Mouse (Mus musculus): ENCODE measurements around the gene Tmem101. TPM values are rescaled to one million over a fixed set of nuclear protein-coding genes. Genes with fewer than 3 reads are reported as not detected.
A peak's percentile ranks its signal among the peaks of the same experiment; 100 is the strongest.
"Not testable (repeated sequence)": the region's sequence is repeated elsewhere in the genome, so short reads cannot be mapped to it uniquely, and the experiment has no call there.

The Tmem101 gene
- total RNA-seq, 2 experiments from 2014 or later: 14.3 to 17.5 TPM

DNA sequence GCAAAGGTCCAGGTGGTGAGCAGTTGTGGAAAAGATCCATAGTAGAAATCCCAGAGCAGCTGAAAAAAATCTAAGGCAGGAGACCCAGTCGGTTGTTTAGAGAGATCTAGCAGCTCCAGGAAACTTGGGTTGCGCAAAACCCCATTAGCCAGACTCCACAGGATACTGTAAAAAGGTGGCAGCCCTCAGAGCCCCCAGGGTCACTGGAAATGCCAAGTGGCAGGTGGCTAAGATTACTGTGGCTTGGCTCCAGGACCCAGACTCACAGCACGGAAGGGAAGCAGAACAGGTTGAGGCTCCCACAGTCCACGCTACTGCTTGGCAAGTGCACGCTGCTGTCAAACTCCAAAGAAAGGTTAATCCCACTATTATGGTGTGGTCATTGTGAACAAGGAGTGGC lies 3.6 kb upstream of the Tmem101 start:
- no peak for DNase-seq (ENCODE audit: low spot score)
- intact Hi-C loops (cut with DNase I): loop anchor here (5.0 kb wide), 1 partner anchor 108 kb away; the partner anchor contains the start of gene Asb16

DNA sequence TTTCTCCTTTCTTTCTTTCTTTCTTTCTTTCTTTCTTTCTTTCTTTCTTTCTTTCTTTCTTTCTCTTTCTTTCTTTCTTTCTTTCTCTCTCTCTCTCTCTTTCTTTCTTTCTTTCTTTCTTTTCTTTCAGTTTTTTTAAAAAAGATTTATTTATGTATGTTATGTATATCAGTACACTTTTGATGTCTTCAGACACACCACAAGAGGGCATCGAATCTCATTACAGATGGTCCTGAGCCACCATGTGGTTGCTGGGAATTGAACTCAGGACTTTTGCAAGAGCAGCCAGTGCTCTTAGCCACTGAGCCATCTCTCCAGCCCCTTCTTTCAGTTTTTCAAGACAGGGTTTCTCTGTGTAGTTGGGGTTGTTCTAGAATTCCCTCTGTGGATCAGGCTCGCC lies 1.8 kb upstream of the Tmem101 start:
- DNase-seq (ENCODE audit: low spot score): not testable (repeated sequence)
- intact Hi-C loops (cut with DNase I): loop anchor here (5.0 kb wide), 1 partner anchor 109 kb away; the partner anchor contains the start of gene Asb16

DNA sequence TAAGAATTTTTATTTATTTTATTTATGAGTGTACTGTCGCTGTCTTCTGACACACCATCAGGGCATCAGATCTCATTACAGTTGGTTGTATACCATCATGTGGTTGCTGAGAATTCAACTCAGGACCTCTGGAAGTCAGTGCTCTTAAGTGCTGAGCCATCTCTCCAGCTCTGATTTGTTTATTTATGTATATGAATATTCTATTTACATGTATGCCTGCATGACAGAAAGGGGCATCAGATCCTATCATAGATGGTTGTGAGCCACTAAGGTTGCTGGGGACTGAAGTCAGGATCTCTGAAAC lies 534 bp upstream of the Tmem101 start:
- intact Hi-C loops (cut with DNase I): loop anchor here (5.0 kb wide), 1 partner anchor 111 kb away; the partner anchor contains the start of gene Asb16

DNA sequence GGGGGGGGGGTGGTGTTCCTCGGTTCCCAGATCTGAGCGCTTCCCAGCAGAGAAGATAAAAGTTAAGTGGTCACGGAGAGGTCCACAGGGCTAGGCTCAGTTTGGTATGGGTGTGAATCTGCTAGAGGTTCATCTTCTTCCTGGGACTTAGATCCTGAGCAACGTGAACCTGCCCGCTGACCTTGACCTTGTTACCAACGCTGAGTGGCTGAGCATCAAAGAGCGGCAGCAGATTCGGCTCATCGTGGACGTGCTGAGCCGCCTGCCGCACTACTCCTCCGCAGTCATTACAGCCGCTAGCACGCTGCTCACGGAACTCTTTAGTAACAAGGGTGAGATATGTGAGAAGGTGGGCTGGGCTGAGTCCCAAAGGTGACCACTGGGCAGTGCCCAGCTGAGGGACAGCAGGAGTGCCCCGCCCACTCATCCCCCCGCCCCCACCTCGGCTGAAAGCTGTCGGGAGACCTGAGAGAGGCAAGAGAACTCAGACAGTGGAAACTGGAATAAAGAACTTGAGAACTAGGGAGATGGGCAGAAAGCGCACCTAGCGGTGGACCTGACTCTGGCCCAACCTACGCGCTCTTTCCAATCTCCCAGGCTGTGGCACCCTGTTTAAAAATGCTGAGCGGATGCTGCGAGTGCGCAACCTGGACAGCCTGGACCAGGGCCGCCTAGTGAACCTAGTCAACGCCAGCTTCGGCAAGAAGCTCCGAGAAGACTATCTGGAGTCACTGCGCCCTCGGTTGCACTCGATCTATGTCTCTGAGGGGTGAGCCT lies 8.8 kb downstream of the Tmem101 start:
- intact Hi-C loops (cut with DNase I): no loop called here
- DNase-seq (ENCODE audit: low spot score): no peak

More for the DNA sequence above, 534 bp upstream of the Tmem101 start:
- DNase-seq (ENCODE audit: low spot score): no peak

DNA sequence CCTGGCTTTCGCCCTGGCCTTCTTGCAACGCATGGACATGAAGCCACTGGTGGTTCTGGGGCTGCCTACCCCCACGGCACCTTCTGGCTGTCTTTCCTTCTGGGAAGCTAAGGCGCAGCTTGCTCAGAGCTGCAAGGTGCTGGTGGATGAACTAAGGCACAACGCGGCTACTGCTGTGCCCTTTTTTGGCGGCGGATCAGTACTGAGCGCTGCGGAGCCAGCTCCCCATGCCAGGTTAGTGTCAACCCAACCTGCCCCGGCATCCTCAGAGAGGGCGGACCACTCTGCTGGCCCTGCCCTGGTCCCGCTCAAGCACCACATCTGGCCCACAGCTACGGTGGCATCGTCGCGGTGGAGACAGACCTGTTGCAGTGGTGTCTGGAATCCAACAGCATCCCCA lies 9.7 kb downstream of the Tmem101 start:
- intact Hi-C loops (cut with DNase I): no loop called here

DNA sequence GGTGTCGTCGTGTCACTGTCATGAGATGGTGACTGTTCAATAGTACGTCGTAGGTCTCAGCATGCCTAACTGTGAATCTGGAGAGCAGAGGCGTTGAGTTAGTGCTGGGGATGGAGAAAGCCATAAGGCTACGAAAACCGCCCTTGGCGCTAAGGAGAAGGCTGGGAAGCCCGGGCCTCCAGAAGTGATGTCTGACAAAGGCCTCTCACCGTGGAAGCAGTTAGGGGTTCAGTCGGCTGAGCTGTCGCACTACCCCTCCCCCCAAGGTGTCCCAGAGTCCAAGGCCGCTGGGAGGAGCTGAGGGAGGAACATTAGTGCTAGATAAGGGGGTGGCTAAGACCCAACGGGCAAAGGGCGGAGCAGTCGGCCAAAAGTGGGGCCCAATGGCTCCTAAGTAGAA lies 10.2 kb downstream of the Tmem101 start:
- DNase-seq (ENCODE audit: low spot score): no peak
- intact Hi-C loops (cut with DNase I): no loop called here

More for the DNA sequence above, 9.7 kb downstream of the Tmem101 start:
- no peak for DNase-seq (ENCODE audit: low spot score)

DNA sequence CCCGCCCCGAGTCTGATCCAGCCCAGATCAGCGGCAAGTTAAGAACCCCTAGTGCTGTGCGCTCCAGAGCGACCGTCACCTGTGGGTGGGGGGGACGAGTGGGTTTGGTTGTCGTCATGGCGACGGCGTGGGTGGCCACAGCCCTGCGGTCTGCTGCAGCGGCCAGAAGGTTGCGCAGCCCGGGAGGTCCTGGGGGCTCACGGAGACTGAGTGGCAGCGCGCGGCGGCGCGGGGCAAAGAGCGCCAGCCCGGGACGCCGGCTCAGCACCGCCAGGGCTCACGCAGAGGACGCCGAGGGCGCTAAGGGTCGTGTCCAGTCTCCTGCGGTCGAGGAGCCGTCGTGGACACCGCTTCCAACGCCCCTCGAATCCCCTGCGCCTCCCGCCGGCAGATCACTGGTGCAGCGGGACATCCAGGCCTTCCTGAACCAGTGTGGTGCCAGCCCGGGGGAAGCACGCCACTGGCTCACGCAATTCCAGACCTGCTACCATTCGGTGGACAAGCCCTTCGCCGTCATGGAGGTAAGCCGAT lies 10.7 kb downstream of the Tmem101 start, which contains the start of gene Nags:
Nags (plus strand) TSS at position 43 of the 531 bp plus-strand sequence.
- no peak for DNase-seq (ENCODE audit: low spot score)
- intact Hi-C loops (cut with DNase I): no loop called here

- DNase-seq (ENCODE audit: low spot score): no peak
- intact Hi-C loops (cut with DNase I): no loop called here
These were observed 11.2 kb downstream of the Tmem101 start for GRCm38 (mm10) chr11:102144957-102145470.

- intact Hi-C loops (cut with DNase I): no loop called here
- no peak for DNase-seq (ENCODE audit: low spot score)
These were observed 13.8 kb downstream of the Tmem101 start for GRCm38 (mm10) chr11:102142355-102142754.

- intact Hi-C loops (cut with DNase I): no loop called here
- no peak for DNase-seq (ENCODE audit: low spot score)
These were observed 15.7 kb downstream of the Tmem101 start for GRCm38 (mm10) chr11:102140508-102140907.

DNA sequence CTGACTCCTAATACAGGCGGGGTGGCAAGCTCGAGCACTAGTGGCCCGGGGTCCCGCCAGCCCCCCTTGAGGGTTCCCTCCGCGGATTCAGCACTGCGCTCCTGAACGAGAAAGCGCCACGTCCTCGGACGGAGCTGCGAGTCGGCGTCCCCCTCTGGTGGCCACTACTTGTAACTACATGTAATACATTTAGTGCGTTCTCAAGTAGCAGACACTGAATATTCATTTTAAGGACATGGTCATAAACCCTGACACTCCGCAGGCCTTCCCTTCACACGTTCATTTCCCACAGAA lies 17.8 kb downstream of the Tmem101 start:
- peak; percentile 31 for DNase-seq (ENCODE audit: low spot score)
- intact Hi-C loops (cut with DNase I): loop anchor here (1.0 to 5.0 kb wide), 4 partner anchors 36 to 221 kb away; partner anchors contain the start of gene Dusp3

DNA sequence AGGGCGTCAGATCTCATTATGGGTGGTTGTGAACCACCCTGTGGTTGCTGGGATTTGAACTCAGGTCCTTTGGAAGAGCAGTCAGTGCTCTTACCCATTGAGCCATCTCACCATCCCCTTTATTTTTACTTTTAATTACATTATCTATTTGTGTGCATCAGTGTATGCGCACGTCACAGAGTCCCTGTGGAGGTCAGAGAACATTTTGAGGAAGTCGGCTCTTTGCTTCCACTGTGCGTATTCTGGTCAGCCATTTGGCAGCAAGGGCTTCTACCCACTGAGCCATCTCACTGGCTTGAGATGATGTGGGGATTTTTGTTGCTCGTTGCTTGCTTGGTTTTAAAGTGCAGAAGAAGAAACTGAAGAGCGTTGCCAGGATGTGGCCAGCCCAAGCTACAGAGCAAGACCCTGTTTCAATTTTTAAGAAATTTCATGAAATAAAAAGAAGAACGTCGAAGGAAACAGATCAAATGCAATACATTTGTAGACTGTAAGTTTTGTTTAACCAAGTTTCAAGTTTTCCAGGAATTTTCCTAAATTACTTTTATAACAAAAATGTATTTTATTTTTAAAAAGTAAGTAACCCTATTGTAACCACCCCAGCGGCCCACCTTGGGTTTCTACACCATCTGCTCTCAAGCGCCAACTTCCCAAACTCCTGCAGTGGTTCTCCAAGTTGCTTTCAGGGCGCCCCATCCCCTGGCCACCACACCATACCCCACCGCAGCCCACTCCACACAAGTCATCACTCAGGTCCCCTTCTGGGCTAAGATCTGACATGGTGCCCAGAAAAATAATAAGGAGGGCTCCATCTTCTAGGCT lies 18.4 kb downstream of the Tmem101 start:
- DNase-seq (ENCODE audit: low spot score): no peak
- intact Hi-C loops (cut with DNase I): loop anchor here (1.0 to 5.0 kb wide), 4 partner anchors 36 to 221 kb away; partner anchors contain the start of gene Dusp3

DNA sequence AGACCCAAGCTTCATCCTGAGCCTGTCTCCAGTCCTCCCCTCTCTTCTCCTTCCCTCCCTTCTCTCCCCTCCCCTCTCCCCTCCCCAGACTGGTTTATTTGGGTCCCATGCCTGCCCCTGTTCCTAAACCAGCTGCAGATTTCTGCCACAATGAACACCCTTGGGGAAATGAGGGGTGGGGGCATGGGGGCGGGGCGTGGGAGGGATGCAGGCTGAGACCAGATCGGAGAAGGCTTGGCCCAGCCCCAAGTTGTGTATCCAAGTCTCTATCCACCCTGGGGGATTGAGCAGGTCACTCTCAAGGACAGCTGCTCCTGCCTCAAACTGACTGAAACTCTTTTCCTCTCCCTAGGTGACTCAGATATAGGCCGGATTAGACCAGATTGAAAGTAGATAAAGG lies 21.7 kb downstream of the Tmem101 start:
- intact Hi-C loops (cut with DNase I): no loop called here
- no peak for DNase-seq (ENCODE audit: low spot score)

GRCm38 (mm10) chr11:102117386-102117785 lies 38.8 kb downstream of the Tmem101 start:
- no peak for DNase-seq (ENCODE audit: low spot score)
- intact Hi-C loops (cut with DNase I): no loop called here

GRCm38 (mm10) chr11:102116241-102116640 lies 40.0 kb downstream of the Tmem101 start:
- DNase-seq (ENCODE audit: low spot score): no peak
- intact Hi-C loops (cut with DNase I): no loop called here

DNA sequence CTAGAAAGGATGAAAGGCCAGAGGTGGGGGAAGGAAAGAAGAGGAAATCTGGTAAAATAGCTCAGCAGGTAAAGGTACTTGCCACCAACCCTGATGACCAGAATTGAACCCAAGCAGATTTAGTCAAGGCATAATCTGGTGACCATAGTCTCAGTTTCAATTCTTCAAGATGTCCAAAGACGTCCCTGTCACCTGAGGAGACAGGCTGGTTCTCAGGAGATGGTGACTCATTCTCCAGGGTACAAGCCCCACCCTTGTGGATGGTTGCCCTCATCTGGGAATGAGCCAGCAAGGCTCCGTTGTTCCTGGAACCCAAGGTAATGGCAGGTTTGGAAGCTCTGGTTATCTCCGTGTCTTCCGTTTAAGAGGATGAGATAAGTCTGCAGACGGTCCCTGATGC lies 44.6 kb downstream of the Tmem101 start:
- no peak for DNase-seq (ENCODE audit: low spot score)
- intact Hi-C loops (cut with DNase I): no loop called here

DNA sequence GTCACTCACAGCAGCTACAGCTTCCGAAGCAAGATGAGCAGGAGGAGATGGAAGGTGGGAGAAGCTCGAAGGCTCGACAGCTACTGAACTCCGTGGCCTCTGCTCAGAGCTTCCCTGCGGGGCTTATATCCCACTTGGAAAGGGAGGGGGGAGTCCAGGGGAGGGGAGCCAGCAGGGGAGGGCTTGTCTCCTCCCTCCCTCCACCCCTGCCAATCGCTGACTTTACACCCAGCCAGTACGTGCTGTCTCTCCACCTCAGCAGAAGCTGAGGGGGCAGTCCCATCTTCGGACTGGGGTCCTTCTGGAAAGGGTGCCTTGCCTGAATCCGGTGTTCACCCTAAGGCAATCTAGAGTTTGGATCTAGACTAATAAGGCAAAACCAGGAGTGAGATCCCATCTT lies 48.5 kb downstream of the Tmem101 start, which contains the start of gene Pyy:
Pyy (minus strand) TSS at position 101 of the 400 bp plus-strand sequence.
- intact Hi-C loops (cut with DNase I): no loop called here
- DNase-seq (ENCODE audit: low spot score): no peak

GRCm38 (mm10) chr11:102106911-102107310 lies 49.3 kb downstream of the Tmem101 start:
- intact Hi-C loops (cut with DNase I): no loop called here
- no peak for DNase-seq (ENCODE audit: low spot score)
